Mouse (Mus musculus) frontal cortex, postnatal 14 days (tissue): ENCODE measurements around the gene Emilin2.
"Not testable (repeated sequence)": the region's sequence is repeated elsewhere in the genome, so short reads cannot be mapped to it uniquely, and the experiment has no call there.

Source experiments
- DNase-seq, 2 experiments: peaks; one replicate each; pipeline ENCODE4 v3.0.0; 2022; ENCODE audit warnings: low spot score in 2 of 2

The Emilin2 gene

DNA sequence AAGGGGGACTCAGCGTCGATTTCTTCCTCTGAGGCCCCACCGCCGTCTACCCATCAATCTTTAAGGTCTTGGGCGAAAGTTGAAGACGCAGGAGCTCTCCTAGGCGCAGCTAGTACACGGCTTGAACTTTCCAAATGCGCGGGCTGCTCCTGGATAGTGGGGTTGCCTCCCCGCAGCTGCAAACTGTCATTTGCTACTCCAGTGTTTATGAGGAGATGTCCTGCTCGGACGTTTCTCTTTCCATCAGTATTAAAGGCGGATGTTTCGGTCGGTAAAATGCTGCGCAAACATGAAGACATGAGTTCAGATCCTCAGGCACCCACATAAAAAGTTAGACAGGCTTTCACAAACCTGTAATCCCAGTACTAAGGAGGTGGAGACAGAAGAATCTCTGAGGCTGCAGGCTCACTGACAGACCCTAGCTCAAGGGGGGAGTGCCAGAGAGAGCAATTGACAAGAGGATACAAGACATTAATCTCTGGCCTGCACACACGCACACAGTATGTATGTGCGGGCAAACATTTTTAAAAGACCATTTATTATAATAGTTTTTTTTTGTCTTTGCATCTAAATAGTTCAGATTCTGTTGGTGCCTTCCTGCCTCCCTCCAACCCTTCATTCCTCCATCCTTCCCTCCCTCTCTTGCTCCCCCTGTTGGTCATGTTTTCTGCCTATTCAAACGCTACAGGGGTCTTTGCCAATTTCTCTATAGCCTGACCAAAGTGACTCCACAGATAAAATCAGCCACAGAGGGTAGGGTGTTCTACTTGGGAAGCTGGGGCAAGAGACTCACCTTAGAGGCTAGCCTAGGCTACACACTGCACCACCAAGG is at the start of gene Emilin2:
TSS of gene Emilin2 (minus strand) at position 639 of the 832 bp plus-strand sequence.
- DNase-seq = no peak

DNA sequence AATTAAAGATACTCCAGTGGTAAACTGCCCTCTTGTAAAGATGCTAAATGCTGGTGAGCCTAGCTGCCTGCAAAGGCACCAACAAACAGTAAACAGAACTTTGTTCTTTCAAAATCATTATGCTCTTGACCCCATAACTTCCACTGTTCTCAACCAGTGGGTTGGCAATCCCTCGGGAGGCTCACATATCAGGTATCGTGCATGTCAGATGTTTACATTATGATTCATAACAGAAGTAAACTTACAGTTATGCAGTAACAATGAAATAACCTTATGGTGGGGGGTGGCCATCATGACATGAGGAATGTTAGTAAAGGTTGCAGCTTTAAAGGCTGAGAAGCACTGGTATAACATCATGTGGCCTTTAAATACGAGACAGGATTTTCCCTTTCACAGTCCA is 43.7 kb upstream of the Emilin2 start:
- no peak for DNase-seq

DNA sequence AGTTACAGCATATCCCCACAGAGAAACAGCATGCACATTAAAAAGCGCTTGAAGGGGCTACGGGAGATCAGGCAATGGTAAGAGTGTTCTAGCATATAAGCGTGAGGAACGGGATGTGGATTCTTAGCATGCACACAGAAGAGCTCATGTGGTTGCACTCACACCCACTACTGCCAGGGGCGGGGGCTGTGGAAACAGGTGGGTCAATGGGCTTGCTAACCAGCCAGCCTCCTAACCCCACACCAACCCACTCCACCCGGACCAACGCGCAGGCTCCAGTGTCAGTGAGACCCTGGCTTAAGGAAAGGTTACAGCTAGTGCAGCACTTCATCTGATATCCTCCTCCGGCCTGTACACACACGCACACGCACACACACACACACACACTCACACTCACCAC is 42.4 kb upstream of the Emilin2 start:
- no peak for DNase-seq

DNA sequence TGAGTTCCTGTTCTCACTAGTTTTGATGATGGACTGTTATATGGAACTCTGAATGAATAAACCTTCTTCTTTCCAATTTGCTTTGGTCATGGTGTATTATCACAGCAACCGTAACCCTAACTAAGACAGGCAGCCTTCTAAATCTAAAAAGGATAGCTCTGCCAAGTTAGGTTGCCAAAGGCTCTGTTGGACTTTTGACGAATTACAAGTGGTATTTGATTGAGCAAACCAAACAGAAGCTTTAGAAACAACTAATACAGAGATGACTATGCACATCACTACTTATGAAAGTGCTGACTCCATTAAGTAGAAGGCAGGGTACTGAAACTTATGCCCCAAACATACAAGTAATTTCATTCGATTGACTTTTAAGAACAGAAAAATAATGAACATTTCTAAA is 36.4 kb upstream of the Emilin2 start:
- no peak for DNase-seq

DNA sequence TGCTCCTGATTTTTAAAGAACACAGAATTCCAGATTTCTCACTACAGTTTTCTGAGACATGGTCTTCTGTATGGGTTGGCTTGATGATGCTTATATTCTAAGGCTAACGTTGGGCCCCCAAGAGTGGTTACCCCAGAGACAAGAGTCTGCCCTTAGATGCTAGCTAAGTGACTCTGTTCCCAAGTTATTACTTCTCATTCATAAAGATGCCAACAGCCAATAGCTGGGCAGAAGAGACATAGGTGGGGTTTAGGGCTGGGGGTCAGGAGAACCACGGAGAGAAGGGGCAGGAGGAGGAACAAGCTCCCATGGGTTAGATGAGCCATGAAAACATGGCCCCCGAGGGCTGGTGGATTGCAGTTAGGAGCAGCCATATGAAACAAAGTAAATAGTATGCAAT is 30.2 kb upstream of the Emilin2 start:
- DNase-seq = no peak

DNA sequence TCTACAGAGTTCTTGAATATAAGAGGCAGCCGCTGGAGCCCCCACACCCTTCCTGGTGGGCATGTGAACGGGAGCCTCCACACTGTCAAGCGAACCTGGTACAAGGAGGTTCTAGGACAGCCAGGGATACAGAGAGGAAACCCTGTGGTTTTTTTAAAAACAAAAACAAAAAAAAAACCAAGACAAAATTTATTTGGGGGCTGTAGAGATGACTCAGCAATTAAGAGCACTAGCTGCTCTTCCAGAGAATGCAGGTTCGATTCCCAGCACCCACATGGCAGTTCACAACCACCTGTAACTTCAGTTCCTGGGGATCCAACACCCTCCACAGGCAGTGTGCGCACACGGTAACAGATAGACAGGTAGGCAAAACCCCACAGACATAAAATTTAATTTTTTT is 26.8 kb upstream of the Emilin2 start:
- DNase-seq = no peak

DNA sequence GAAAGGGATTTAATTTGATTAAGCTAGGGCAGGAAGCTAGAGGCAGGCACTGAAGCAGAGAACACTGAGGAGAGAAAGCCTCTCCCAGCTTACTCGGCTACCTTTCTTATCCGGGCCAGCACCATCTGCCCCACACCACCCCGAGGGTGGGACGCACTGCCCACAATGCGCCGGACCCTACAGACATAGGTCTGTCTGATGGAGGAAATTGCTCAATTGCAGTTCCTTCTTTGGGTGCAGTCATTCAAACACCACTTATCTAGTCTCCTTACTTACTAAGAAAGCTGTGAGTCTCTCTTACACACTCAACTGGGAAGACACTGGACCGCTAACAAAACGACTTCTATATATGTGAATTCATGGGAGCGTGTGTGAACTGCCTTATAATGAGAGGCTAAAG is 25.8 kb upstream of the Emilin2 start:
- DNase-seq = no peak

DNA sequence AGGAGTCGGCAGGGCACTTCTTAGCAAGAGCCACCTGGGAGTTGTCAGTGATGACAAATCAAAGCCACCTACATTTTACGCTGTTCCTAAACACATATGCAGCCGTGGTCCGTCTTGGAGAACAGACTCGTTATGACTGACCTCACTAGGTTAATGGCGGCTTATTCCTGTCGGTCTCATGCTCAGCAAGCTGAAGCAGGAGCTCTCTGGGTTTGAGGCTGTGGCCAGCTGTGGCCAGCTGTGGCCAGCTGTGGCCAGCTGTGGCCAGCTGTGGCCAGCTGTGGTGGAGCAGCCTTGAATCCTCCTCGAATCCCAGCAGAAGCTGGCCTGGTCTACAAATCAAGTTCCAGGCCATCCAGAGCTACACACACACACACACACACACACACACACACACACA is 24.6 kb upstream of the Emilin2 start:
- no peak for DNase-seq

DNA sequence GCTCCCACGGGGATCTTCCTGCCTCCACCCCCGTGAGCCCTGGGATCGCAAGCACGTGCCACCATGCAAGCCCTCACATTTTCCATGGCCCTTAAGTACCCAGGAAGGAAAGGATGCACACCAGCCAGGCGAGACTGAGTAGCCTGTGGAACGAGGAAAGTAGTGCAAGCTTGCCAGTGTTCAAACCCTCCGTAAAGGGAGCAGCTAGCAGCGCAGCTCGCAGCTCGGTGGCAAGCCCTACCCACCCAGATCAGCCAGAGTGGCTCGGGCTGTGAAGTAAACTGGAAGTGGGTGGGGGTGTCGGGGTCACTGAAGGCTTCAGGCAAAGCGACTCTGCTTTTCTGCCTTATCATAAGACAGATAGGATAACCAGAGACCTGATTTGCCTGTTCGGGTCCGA is 20.5 kb upstream of the Emilin2 start:
- no peak for DNase-seq

DNA sequence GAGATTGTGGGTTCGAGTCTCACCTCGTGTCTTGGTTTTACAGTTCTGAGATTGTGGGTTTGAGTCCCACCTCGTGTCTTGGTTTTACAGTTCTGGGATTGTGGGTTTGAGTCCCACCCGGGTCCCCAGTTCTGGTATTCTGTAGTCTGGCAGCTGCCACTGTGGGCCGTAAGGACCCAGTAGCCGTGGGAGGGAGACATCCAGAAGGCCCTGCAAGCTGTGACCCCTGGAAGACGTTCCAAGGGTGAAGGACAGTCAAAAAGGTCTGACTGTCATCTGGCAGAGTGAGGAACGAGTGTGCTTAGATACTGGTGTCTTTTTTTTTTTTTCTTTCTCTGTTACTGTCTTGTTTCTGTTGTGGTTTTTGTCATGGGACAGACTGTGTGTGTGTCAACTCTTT is 9.0 kb upstream of the Emilin2 start:
- not testable (repeated sequence) for DNase-seq

DNA sequence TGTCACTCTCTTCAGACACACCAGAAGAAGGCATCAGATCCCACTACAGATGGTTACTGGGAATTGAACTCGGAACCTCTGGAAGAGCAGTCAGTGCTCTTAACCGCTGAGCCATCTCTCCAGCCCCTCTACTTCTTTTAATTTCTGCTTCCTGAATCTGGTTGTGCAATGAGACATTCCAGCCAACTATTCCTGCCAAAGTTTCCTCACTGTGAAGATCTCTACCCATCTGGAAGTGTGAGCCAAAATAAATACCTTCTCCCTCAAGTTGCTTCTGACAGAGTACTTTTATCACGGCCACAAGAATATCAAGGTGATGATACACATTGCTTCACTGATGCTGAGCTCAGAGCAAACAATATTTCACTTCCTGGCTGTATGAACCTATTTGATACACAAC is 7.6 kb upstream of the Emilin2 start:
- DNase-seq = no peak

DNA sequence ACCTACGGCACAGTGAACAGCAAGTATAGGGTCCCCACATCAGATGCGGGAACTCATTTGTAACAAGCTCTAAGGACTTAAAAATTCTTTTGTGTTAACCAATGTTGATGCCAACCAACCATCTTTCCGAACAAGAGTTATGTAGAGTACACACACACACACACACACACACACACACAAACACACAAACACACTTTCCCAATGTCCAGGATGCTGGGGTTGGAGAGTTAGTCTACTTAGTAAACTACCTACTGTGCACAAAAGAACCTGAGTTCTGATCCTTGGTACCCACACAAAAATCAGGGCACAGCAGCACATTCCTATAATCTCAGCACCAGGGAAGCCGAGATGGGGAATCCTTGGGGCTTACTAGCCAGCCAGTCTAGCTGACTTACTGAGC is 5.8 kb upstream of the Emilin2 start:
- no peak for DNase-seq

DNA sequence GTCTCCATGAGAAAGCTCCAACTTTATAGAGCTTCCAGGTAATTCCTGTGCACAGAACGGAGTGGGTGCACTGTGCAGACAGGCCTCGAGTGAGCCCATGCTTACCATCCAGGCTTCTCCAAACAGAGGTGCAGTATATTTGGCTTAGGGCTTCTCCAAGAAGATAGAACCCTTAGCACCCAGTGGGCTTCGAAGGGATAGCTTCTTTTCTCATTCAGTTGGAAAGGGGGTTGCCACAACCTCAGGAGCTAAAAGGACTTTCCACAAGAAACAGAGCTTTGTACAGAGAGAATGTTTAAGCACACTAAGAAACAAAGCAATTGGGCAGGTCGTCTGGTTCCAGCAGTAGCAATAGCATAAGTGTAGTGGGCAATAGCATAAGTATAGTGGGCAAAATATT is 2.5 kb upstream of the Emilin2 start:
- DNase-seq = no peak

DNA sequence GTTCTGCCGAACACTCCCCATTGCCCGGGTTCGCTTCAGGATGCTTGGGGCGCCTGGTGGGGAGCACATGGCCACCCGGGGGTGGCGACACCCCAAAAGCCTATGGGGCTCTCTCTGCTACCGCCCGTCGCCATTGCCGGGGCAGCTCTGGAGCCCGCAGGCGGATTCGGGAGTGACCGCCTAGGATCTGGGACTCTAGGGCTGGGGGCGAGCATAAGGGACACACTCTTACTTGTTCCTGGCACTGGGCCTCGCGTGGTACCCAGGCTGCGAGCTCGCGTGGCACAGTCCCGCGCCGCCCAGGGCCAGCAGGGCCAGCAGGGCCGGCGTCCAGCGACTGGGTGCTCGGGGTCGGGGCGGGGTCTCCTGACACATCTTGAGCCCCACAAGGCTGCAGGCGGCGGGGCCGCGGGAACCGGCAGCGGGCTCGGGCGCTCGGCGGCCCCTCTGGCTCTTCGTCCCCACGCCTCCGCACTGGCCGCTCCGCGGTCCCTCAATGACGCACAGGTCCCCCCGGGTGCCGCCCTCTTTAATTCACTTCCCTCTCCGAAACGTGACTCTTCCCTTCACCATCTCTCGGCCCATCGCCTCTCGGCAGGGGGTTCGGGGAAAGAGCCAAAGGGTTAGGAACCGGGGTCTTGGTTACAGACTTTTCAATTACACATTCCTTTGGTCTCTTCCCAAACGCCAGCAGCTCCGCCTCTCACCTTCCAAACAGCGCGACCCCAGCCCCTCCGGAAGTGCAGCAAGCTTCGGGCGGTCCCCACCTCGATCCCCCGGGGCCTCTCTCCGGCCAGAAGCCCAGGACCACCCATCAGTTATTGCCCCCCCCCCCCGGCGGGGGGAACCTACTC is 1.1 kb downstream of the Emilin2 start:
- no peak for DNase-seq

DNA sequence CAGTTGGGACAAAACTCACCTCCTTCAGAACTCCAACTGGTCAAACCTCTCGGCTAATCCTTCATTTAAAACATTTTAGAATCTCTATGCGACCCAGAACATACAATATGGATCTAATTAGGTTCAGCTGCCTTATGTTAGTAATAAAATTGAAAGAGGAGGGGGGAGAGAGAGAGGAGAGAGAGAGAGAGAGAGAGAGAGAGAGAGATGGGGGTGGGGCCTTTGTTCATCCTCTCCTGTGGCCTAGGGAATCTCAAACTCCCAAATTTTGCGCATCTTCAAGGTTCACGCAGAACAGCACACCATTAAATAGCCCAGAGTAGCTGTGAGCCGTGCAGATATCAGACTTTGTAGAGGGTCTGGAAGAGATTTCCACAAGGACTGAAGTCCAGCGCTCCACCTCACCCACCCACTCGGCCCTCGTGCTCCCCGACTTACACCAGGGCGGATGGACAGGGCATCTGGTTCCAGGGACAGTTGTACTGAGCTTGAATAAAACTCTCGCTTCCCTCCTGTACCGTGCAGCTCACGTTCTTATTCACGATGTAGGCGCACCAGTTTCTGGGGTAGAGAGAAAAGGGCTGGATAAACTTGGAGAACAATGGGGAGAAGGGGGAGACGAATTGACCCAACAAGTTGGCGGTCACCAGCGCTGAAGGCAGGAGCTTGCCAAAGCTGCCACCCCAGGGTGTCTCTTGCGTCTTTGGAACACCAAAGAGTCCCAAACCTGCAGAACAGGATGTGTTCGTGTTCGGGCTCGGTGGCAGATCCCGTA is 1.9 kb downstream of the Emilin2 start:
- no peak for DNase-seq

DNA sequence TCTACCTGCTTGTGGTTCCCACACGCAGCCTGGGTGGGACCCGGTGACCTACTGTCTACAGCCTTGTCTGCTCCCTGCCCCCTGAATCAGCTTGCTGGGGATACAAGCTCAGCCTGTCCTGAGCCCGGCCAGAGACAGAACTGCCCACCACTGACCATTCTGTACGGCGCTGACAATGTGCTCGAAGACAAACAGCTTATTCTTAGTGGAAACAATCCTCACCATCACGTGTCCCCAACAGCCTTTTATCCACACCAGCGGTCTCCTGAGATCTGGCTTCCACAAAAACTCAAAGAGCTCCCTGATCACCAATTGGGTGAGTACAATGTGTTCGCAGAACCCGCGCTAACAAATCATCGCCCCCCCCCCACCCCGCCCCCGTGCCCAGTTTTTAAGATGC is 2.6 kb downstream of the Emilin2 start:
- no peak for DNase-seq

DNA sequence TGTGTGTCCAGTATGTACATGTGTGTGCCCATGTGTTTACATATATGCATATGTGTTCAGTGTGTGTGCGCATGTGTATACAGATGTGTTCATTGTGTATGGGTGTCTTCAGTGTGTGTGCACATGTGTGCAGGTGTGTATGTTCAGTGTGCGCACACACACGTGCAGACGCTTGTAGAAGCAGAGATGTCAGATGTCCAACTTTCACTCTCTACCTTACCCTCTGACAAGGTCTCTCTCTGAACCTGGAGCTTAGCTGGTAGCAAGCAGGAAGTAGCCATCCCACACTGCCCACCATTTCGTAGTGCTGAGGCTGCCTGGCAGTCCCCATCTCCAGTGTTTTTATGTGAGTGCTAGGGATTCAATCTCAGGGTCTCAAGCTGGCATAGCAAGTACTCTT is 3.5 kb downstream of the Emilin2 start:
- DNase-seq = no peak

DNA sequence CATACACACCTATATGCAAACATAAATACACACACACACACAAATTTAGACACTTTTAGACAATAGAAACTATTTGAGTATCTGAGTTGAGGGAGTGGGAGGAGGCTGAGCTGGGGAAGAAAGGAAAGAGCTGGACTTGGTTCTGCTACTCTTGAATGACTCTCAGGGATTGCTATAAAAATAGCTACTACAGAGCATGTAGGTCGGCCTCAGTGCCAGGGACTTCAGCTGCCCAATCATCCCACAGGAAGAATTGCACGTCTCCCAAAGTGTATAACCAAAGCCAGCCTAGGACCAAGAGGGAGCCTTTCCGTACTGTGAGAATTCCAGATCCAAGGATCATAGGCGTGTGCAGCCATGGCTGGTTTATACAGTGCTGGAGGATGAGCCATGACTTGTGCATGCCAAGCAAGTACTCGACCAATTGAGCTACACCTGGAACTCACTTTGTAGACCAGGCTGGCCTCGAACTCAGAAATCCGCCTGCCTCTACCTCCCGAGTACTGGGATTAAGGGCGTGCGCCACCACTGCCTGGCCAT is 4.5 kb downstream of the Emilin2 start:
- no peak for DNase-seq

DNA sequence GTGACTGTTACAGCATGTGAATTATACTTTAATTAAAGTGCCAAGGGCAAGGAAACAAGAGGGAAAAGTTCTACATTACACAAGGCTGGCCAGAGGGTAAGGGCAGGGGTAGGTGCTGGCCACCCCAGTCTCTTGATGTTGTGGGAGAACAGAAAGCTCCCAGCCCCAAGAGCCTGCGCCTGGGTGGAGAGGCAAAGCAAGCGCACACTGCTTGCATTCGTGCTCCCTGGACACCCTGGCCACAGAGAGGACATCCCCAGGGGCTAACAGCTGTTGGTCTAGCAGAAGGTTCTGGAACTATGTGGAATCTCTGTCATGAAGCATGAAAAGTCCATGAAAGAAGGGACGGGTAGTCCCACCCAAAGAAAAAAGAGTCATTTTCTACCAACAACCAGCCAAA is 5.1 kb downstream of the Emilin2 start:
- no peak for DNase-seq

DNA sequence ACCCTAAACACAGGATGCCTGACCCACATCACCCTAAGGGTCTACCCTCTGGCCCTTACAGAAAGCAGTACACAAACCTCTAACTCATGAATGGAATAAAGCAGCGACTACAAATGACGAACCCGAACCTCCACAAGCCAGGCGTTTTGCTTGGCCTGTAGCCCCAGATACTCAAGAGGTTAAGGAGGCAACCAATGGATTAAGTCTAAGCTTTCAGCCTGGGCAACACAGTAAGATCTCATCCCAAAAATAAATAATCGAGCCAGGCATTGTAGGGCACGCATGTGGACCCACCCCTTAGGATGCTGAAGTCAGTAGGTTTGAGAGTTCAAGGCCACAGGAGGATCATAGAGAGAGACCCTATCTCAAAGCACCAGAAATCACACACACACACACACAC is 5.7 kb downstream of the Emilin2 start:
- DNase-seq = no peak

DNA sequence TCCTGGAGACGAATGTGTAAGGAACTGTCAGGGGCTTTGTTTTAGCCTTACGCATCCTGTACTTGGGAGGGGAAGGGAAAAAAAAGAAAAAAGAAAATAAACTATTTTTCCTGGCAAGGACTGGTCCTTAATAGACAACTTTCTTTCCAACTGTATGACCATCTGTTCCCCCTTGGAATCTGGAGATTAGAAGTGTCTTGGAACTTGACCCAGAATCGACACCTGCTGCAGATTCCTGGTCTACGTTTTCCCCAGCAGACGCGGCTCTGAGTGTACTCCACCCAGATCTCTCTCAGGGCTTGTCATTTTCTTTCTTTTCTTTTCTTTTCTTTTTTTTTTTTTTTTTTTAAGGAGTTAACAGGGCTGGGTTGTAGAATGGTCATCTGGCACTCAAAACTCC is 8.3 kb downstream of the Emilin2 start:
- DNase-seq = no peak

DNA sequence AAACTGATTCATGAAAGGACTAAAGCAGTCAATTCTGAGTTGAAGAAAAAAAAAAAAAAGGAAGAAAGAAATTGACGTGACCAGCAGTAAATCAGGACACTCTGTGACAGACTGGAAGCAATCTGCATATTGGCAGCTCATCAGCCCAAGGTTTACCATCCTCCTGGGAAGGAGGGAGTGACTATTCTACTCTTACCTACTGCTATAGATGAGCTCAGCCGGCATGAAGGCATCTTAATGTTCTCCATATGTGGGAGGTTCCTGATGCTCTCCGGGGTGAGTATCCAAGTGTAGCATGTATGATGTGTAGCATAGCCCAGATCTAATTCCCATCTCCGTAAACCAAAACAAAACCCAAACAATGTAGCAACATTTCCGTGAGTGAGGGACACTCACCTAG is 10.4 kb downstream of the Emilin2 start:
- DNase-seq = no peak
